Mouse (Mus musculus): Measurements from ENCODE around the gene Tpp1. TPM values are rescaled to one million over a fixed set of nuclear protein-coding genes. Genes with fewer than 3 reads are reported as not detected.
"Not testable (repeated sequence)": the region's sequence is repeated elsewhere in the genome, so short reads cannot be mapped to it uniquely, and the experiment has no call there.

Tpp1 gene
- polyA plus RNA-seq, 1 experiment from 2014 or later, result 104 TPM

- Histone ChIP-seq H3K4me2 (ENCODE audit: low read length) (peak within 1 kb of the TSS; percentile 94), H3K4me1 (ENCODE audit: control insufficient read depth in 2 of 2, insufficient read depth in 2 of 2, low read length in 2 of 2) (peaks cover 7 to 29% of the 10 kb centered on the region in 2 experiments), H3K27ac (replicated peaks in 1 of 2; ENCODE audit: control insufficient read depth in 1 of 2, insufficient read depth in 1 of 2, low read depth in 2 of 2, low read length in 2 of 2) (peak within 1 kb of the TSS; percentile 88 to 97), H3K4me3 (ENCODE audit: control insufficient read depth in 1 of 2, insufficient read depth in 1 of 2, low read depth in 1 of 2, low read length in 2 of 2) (peak within 1 kb of the TSS; percentile 91 to 98), H3K27me3 (ENCODE audit: control insufficient read depth, insufficient read depth, low read length) (no peaks in the 10 kb centered on the region), H3K36me3 (ENCODE audit: control insufficient read depth, insufficient read depth, low read length) (peaks cover 57% of the 10 kb centered on the region), H3K9me3 (ENCODE audit: control insufficient read depth, low read length) (no peaks in the 10 kb centered on the region), H3K9ac (ENCODE audit: low read length) (peak within 1 kb of the TSS; percentile 98)
- ATAC-seq (ENCODE audit: insufficient number of reproducible peaks, insufficient read depth, low FRiP score, low read depth), result peak; percentile 99
- WGBS, result under 1% methylated on average over 56 of the region's 62 CpGs
Measured at GRCm38 (mm10) chr7:105736264-105736901, 15.7 kb downstream of the Tpp1 start, which contains the start of gene Ilk. Ilk (plus strand) TSS chr7:105736592.

- peak overlapping the region; percentile 94 for H3K4me2 ChIP-seq (ENCODE audit: low read length)
- H3K9ac ChIP-seq (ENCODE audit: low read length), result peak overlapping the region; percentile 98
- not testable (repeated sequence) for ATAC-seq (ENCODE audit: insufficient number of reproducible peaks, insufficient read depth, low FRiP score, low read depth); H3K9me3 ChIP-seq (ENCODE audit: control insufficient read depth, low read length); H3K27ac ChIP-seq (replicated peaks in 1 of 2; ENCODE audit: control insufficient read depth in 1 of 2, insufficient read depth in 1 of 2, low read depth in 2 of 2, low read length in 2 of 2); H3K27me3 ChIP-seq (ENCODE audit: control insufficient read depth, insufficient read depth, low read length)
- 32% methylated on average over 3 of the region's 4 CpGs for WGBS
- peaks cover 7 to 29% of the 10 kb centered on the region in 2 experiments for H3K4me1 ChIP-seq (ENCODE audit: control insufficient read depth in 2 of 2, insufficient read depth in 2 of 2, low read length in 2 of 2)
- peak overlapping the region; percentile 91 to 98; a peak in 3 of 4 replicates for H3K4me3 ChIP-seq (ENCODE audit: control insufficient read depth in 1 of 2, insufficient read depth in 1 of 2, low read depth in 1 of 2, low read length in 2 of 2)
- peaks cover 57% of the 10 kb centered on the region for H3K36me3 ChIP-seq (ENCODE audit: control insufficient read depth, insufficient read depth, low read length)
Measured at GRCm38 (mm10) chr7:105735464-105735863, 16.6 kb downstream of the Tpp1 start.

- H3K27ac ChIP-seq (replicated peaks in 1 of 2; ENCODE audit: control insufficient read depth in 1 of 2, insufficient read depth in 1 of 2, low read depth in 2 of 2, low read length in 2 of 2), result no peak overlapping the region
- peak overlapping the region; percentile 98; the same call in 1 of the 2 replicates for H3K9ac ChIP-seq (ENCODE audit: low read length)
- peaks cover 52% of the 10 kb centered on the region for H3K36me3 ChIP-seq (ENCODE audit: control insufficient read depth, insufficient read depth, low read length)
- no peak for ATAC-seq (ENCODE audit: insufficient number of reproducible peaks, insufficient read depth, low FRiP score, low read depth)
- H3K27me3 ChIP-seq (ENCODE audit: control insufficient read depth, insufficient read depth, low read length), result no peaks in the 10 kb centered on the region
- no peaks in the 10 kb centered on the region for H3K9me3 ChIP-seq (ENCODE audit: control insufficient read depth, low read length)
- WGBS, result 85% methylated on average over 8 of the region's 8 CpGs
- no peak overlapping the region; the same call in 1 of the 2 replicates for H3K4me2 ChIP-seq (ENCODE audit: low read length)
- peaks cover 7 to 28% of the 10 kb centered on the region in 2 experiments for H3K4me1 ChIP-seq (ENCODE audit: control insufficient read depth in 2 of 2, insufficient read depth in 2 of 2, low read length in 2 of 2)
- no peak overlapping the region for H3K4me3 ChIP-seq (ENCODE audit: control insufficient read depth in 1 of 2, insufficient read depth in 1 of 2, low read depth in 1 of 2, low read length in 2 of 2)
Measured at GRCm38 (mm10) chr7:105734826-105735225, 17.2 kb downstream of the Tpp1 start.

GRCm38 (mm10) chr7:105733836-105734235 lies 18.2 kb downstream of the Tpp1 start:
- no peaks in the 10 kb centered on the region for H3K9me3 ChIP-seq (ENCODE audit: control insufficient read depth, low read length)
- no peak for ATAC-seq (ENCODE audit: insufficient number of reproducible peaks, insufficient read depth, low FRiP score, low read depth)
- WGBS, result 94% methylated on average over 11 of the region's 11 CpGs
- no peaks in the 10 kb centered on the region for H3K27me3 ChIP-seq (ENCODE audit: control insufficient read depth, insufficient read depth, low read length)
- H3K4me3 ChIP-seq (ENCODE audit: control insufficient read depth in 1 of 2, insufficient read depth in 1 of 2, low read depth in 1 of 2, low read length in 2 of 2), result no peak overlapping the region
- H3K4me1 ChIP-seq (ENCODE audit: control insufficient read depth in 2 of 2, insufficient read depth in 2 of 2, low read length in 2 of 2), result peaks cover 7 to 22% of the 10 kb centered on the region in 2 experiments
- no peak overlapping the region for H3K4me2 ChIP-seq (ENCODE audit: low read length)
- H3K36me3 ChIP-seq (ENCODE audit: control insufficient read depth, insufficient read depth, low read length), result peaks cover 56% of the 10 kb centered on the region
- H3K27ac ChIP-seq (replicated peaks in 1 of 2; ENCODE audit: control insufficient read depth in 1 of 2, insufficient read depth in 1 of 2, low read depth in 2 of 2, low read length in 2 of 2), result no peak overlapping the region
- no peak overlapping the region for H3K9ac ChIP-seq (ENCODE audit: low read length)

- Histone ChIP-seq H3K36me3 (ENCODE audit: control insufficient read depth, insufficient read depth, low read length) (peaks cover 44% of the 10 kb centered on the region), H3K4me2 (ENCODE audit: low read length) (no peak overlapping the region), H3K4me1 (ENCODE audit: control insufficient read depth in 2 of 2, insufficient read depth in 2 of 2, low read length in 2 of 2) (no peaks in the 10 kb centered on the region), H3K9ac (ENCODE audit: low read length) (no peak overlapping the region; the same call in 1 of the 2 replicates), H3K27ac (replicated peaks in 1 of 2; ENCODE audit: control insufficient read depth in 1 of 2, insufficient read depth in 1 of 2, low read depth in 2 of 2, low read length in 2 of 2) (0 out of 4 replicates have a peak overlapping the region, but pooled peaks of 1 of the 2 experiments have one; percentile 5), H3K4me3 (ENCODE audit: control insufficient read depth in 1 of 2, insufficient read depth in 1 of 2, low read depth in 1 of 2, low read length in 2 of 2) (no peak overlapping the region), H3K27me3 (ENCODE audit: control insufficient read depth, insufficient read depth, low read length) (no peaks in the 10 kb centered on the region), H3K9me3 (ENCODE audit: control insufficient read depth, low read length) (no peaks in the 10 kb centered on the region)
- ATAC-seq (ENCODE audit: insufficient number of reproducible peaks, insufficient read depth, low FRiP score, low read depth), result no peak
- 85% methylated on average over 6 of the region's 6 CpGs for WGBS
Measured at GRCm38 (mm10) chr7:105728701-105729428, 23.2 kb downstream of the Tpp1 start.

- no peak overlapping the region for H3K4me3 ChIP-seq (ENCODE audit: control insufficient read depth in 1 of 2, insufficient read depth in 1 of 2, low read depth in 1 of 2, low read length in 2 of 2)
- no peak overlapping the region for H3K4me2 ChIP-seq (ENCODE audit: low read length)
- 89% methylated on average over 4 of the region's 4 CpGs for WGBS
- no peaks in the 10 kb centered on the region for H3K27me3 ChIP-seq (ENCODE audit: control insufficient read depth, insufficient read depth, low read length)
- no peaks in the 10 kb centered on the region for H3K9me3 ChIP-seq (ENCODE audit: control insufficient read depth, low read length)
- H3K9ac ChIP-seq (ENCODE audit: low read length), result no peak overlapping the region
- ATAC-seq (ENCODE audit: insufficient number of reproducible peaks, insufficient read depth, low FRiP score, low read depth), result no peak
- H3K36me3 ChIP-seq (ENCODE audit: control insufficient read depth, insufficient read depth, low read length), result peaks cover 25% of the 10 kb centered on the region
- no peak overlapping the region for H3K27ac ChIP-seq (replicated peaks in 1 of 2; ENCODE audit: control insufficient read depth in 1 of 2, insufficient read depth in 1 of 2, low read depth in 2 of 2, low read length in 2 of 2)
- no peaks in the 10 kb centered on the region for H3K4me1 ChIP-seq (ENCODE audit: control insufficient read depth in 2 of 2, insufficient read depth in 2 of 2, low read length in 2 of 2)
Measured at GRCm38 (mm10) chr7:105726980-105727325, 25.1 kb downstream of the Tpp1 start.

- Histone ChIP-seq H3K27me3 (ENCODE audit: control insufficient read depth, insufficient read depth, low read length) (no peaks in the 10 kb centered on the region), H3K36me3 (ENCODE audit: control insufficient read depth, insufficient read depth, low read length) (peaks cover 19% of the 10 kb centered on the region), H3K4me2 (ENCODE audit: low read length) (no peak overlapping the region), H3K4me3 (ENCODE audit: control insufficient read depth in 1 of 2, insufficient read depth in 1 of 2, low read depth in 1 of 2, low read length in 2 of 2) (no peak overlapping the region), H3K4me1 (ENCODE audit: control insufficient read depth in 2 of 2, insufficient read depth in 2 of 2, low read length in 2 of 2) (no peaks in the 10 kb centered on the region), H3K9ac (ENCODE audit: low read length) (no peak overlapping the region), H3K9me3 (ENCODE audit: control insufficient read depth, low read length) (no peaks in the 10 kb centered on the region), H3K27ac (replicated peaks in 1 of 2; ENCODE audit: control insufficient read depth in 1 of 2, insufficient read depth in 1 of 2, low read depth in 2 of 2, low read length in 2 of 2) (no peak overlapping the region)
- ATAC-seq (ENCODE audit: insufficient number of reproducible peaks, insufficient read depth, low FRiP score, low read depth), result no peak
- WGBS, result 83% methylated on average over 4 of the region's 4 CpGs
Measured at GRCm38 (mm10) chr7:105726144-105726979, 25.7 kb downstream of the Tpp1 start.
